Mouse (Mus musculus) MEL (cell line): Measurements from ENCODE around the gene Bfar. TPM values are rescaled to one million over a fixed set of nuclear protein-coding genes. Genes with fewer than 3 reads are reported as not detected.

Experiments used
- DNase-seq: peaks from one replicate; pipeline ENCODE4 v3.0.0; 2011; ENCODE audit warnings: low read depth, low spot score
- H3K27ac ChIP-seq: 2 replicates; pipeline ENCODE4 v1.5.1; 2012; ENCODE audit warnings: low read depth, mild to moderate bottlenecking, control low read depth, low read length, moderate library complexity; ENCODE audit not compliant: control insufficient read depth
- H3K27me3 ChIP-seq, 2 experiments: fragments of 150-350 bp in 1 of 2; sonication (generic) in 1 of 2; 2 replicates each; pipeline ENCODE4 v1.6.1; 2012; ENCODE audit warnings: low read length in 2 of 2, mild to moderate bottlenecking in 2 of 2, improper control_type of control experiment in 1 of 2, moderate library complexity in 1 of 2; ENCODE audit not compliant: insufficient read depth in 2 of 2, control insufficient read depth in 1 of 2
- H3K36me3 ChIP-seq, 2 experiments: 2 replicates each; pipeline ENCODE4 v1.6.1; 2012 to 2014; ENCODE audit warnings: low read length in 2 of 2, improper control_type of control experiment in 1 of 2, inconsistent platforms in 1 of 2, mild to moderate bottlenecking in 1 of 2; ENCODE audit not compliant: insufficient read depth in 2 of 2, control insufficient read depth in 1 of 2
- H3K4me1 ChIP-seq, 2 experiments: fragments of 150-350 bp in 1 of 2; sonication (generic) in 1 of 2; 2 replicates each; pipeline ENCODE4 v1.6.1; 2012; ENCODE audit warnings: low read length in 2 of 2, improper control_type of control experiment in 1 of 2, mild to moderate bottlenecking in 1 of 2; ENCODE audit not compliant: insufficient read depth in 2 of 2, control insufficient read depth in 1 of 2
- H3K4me3 ChIP-seq, 2 experiments: fragments of 150-350 bp in 1 of 2; sonication (generic) in 1 of 2; 2 replicates each; pipeline ENCODE4 v1.5.1; 2012; ENCODE audit warnings: low read depth in 2 of 2, low read length in 2 of 2, mild to moderate bottlenecking in 2 of 2, moderate library complexity in 2 of 2, control low read depth in 1 of 2, improper control_type of control experiment in 1 of 2; ENCODE audit not compliant: control insufficient read depth in 1 of 2, insufficient read depth in 1 of 2
- H3K79me2 ChIP-seq: 2 replicates; pipeline ENCODE4 v1.6.1; 2012; ENCODE audit warnings: mild to moderate bottlenecking, low read length, moderate library complexity; ENCODE audit not compliant: control insufficient read depth, poor library complexity, insufficient read depth
- H3K9ac ChIP-seq: 2 replicates; pipeline ENCODE4 v1.6.1; 2012; ENCODE audit warnings: low read depth, mild to moderate bottlenecking, control low read depth, low read length, moderate library complexity; ENCODE audit not compliant: control insufficient read depth, poor library complexity, severe bottlenecking
- H3K9me3 ChIP-seq: fragments of 150-350 bp; sonication (generic); replicated peaks from 2 replicates; pipeline ENCODE4 v1.6.1; 2012; ENCODE audit warnings: mild to moderate bottlenecking, low read length, improper control_type of control experiment, moderate library complexity; ENCODE audit not compliant: insufficient read depth
- BHLHE40 ChIP-seq: IDR thresholded peaks from 2 replicates; pipeline ENCODE4 v1.6.1; 2012; ENCODE audit warnings: low read depth, mild to moderate bottlenecking, inconsistent platforms, low read length, improper control_type of control experiment, borderline replicate concordance
- CHD1 ChIP-seq: IDR thresholded peaks from 2 replicates; pipeline ENCODE4 v1.6.1; 2012; ENCODE audit warnings: low read depth, mild to moderate bottlenecking, inconsistent platforms, low read length, improper control_type of control experiment
- CTCF ChIP-seq, 3 experiments: IDR thresholded peaks in 2 of 3; conservative IDR thresholded peaks in 1 of 3; 2 replicates each; pipeline ENCODE4 v1.5.1; 2011 to 2012; ENCODE audit warnings: low read length in 3 of 3, low read depth in 2 of 3, mild to moderate bottlenecking in 2 of 3, improper control_type of control experiment in 1 of 3, inconsistent platforms in 1 of 3, mixed read lengths in 1 of 3, moderate library complexity in 1 of 3; ENCODE audit not compliant: control insufficient read depth in 1 of 3, insufficient read depth in 1 of 3, poor library complexity in 1 of 3, severe bottlenecking in 1 of 3
- E2F4 ChIP-seq: IDR thresholded peaks from 2 replicates; pipeline ENCODE4 v1.6.1; 2011; ENCODE audit warnings: low read depth, low read length, improper control_type of control experiment, borderline replicate concordance
- EP300 ChIP-seq, 2 experiments: IDR thresholded peaks; 2 replicates each; pipeline ENCODE4 v1.6.1; 2011; ENCODE audit warnings: improper control_type of control experiment in 2 of 2, low read length in 2 of 2, low read depth in 1 of 2, mild to moderate bottlenecking in 1 of 2
- GABPA ChIP-seq: IDR thresholded peaks from 2 replicates; pipeline ENCODE4 v1.6.1; 2012; ENCODE audit warnings: low read depth, mild to moderate bottlenecking, inconsistent platforms, low read length, improper control_type of control experiment, moderate library complexity
- HCFC1 ChIP-seq: IDR thresholded peaks from 2 replicates; pipeline ENCODE4 v1.6.1; 2012; ENCODE audit warnings: low read depth, mild to moderate bottlenecking, inconsistent platforms, low read length, improper control_type of control experiment, moderate library complexity
- JUND ChIP-seq: IDR thresholded peaks from 2 replicates; pipeline ENCODE4 v1.6.1; 2011; ENCODE audit warnings: low read depth, mild to moderate bottlenecking, improper control_type of control experiment, low read length
- MAZ ChIP-seq: IDR thresholded peaks from 2 replicates; pipeline ENCODE4 v1.6.1; 2012; ENCODE audit warnings: low read depth, mild to moderate bottlenecking, inconsistent platforms, low read length, improper control_type of control experiment
- MEF2A ChIP-seq: IDR thresholded peaks from 2 replicates; pipeline ENCODE4 v1.6.1; 2014; ENCODE audit warnings: low read depth, mild to moderate bottlenecking, inconsistent platforms, low read length, improper control_type of control experiment; ENCODE audit not compliant: poor library complexity, insufficient replicate concordance, severe bottlenecking; ENCODE audit errors: extremely low read depth
- MXI1 ChIP-seq: IDR thresholded peaks from 2 replicates; pipeline ENCODE4 v1.6.1; 2011; ENCODE audit warnings: mild to moderate bottlenecking, low read depth, low read length, improper control_type of control experiment
- MYB ChIP-seq: IDR thresholded peaks from 2 replicates; pipeline ENCODE4 v1.6.1; 2011; ENCODE audit warnings: mild to moderate bottlenecking, low read depth, low read length, improper control_type of control experiment
- NELFE ChIP-seq: IDR thresholded peaks from 2 replicates; pipeline ENCODE4 v1.6.1; 2011; ENCODE audit warnings: low read depth, low read length, improper control_type of control experiment
- NRF1 ChIP-seq: IDR thresholded peaks from 2 replicates; pipeline ENCODE4 v1.6.1; 2014; ENCODE audit warnings: low read depth, mild to moderate bottlenecking, inconsistent platforms, low read length, improper control_type of control experiment, moderate library complexity; ENCODE audit not compliant: poor library complexity, insufficient read depth, severe bottlenecking
- POLR2AphosphoS2 ChIP-seq: IDR thresholded peaks from 2 replicates; pipeline ENCODE4 v1.6.1; 2011; ENCODE audit warnings: low read length, improper control_type of control experiment
- RAD21 ChIP-seq: IDR thresholded peaks from 2 replicates; pipeline ENCODE4 v1.6.1; 2011; ENCODE audit warnings: mild to moderate bottlenecking, low read depth, low read length, improper control_type of control experiment
- SIN3A ChIP-seq: IDR thresholded peaks from 2 replicates; pipeline ENCODE4 v1.6.1; 2012; ENCODE audit warnings: low read length, improper control_type of control experiment, inconsistent platforms
- SMC3 ChIP-seq: IDR thresholded peaks from 2 replicates; pipeline ENCODE4 v1.6.1; 2011; ENCODE audit warnings: low read depth, low read length, improper control_type of control experiment
- TAL1 ChIP-seq: IDR thresholded peaks from 2 replicates; pipeline ENCODE4 v1.6.1; 2012; ENCODE audit warnings: mild to moderate bottlenecking, inconsistent platforms, low read length, moderate library complexity, mixed read lengths
- TBP ChIP-seq: IDR thresholded peaks from 2 replicates; pipeline ENCODE4 v1.8.0; 2011; ENCODE audit warnings: low read depth, low read length, improper control_type of control experiment
- TCF12 ChIP-seq: IDR thresholded peaks from 2 replicates; pipeline ENCODE4 v1.6.1; 2014; ENCODE audit warnings: low read depth, mild to moderate bottlenecking, inconsistent platforms, low read length, improper control_type of control experiment, moderate library complexity
- UBTF ChIP-seq: IDR thresholded peaks from 2 replicates; pipeline ENCODE4 v1.6.1; 2012; ENCODE audit warnings: low read depth, mild to moderate bottlenecking, inconsistent platforms, low read length, improper control_type of control experiment, moderate library complexity, borderline replicate concordance; ENCODE audit not compliant: insufficient read depth
- USF2 ChIP-seq, 2 experiments: IDR thresholded peaks; 2 replicates each; pipeline ENCODE4 v1.6.1; 2011 to 2012; ENCODE audit warnings: improper control_type of control experiment in 2 of 2, low read length in 2 of 2, borderline replicate concordance in 1 of 2, inconsistent platforms in 1 of 2, low read depth in 1 of 2, mild to moderate bottlenecking in 1 of 2; ENCODE audit not compliant: insufficient read depth in 1 of 2
- ZMIZ1 ChIP-seq: IDR thresholded peaks from 2 replicates; pipeline ENCODE4 v1.6.1; 2012; ENCODE audit warnings: low read depth, mild to moderate bottlenecking, inconsistent platforms, low read length, improper control_type of control experiment, moderate library complexity
- ZNF384 ChIP-seq: IDR thresholded peaks from 2 replicates; pipeline ENCODE4 v1.6.1; 2012; ENCODE audit warnings: low read depth, mild to moderate bottlenecking, inconsistent platforms, low read length, improper control_type of control experiment
- polyA plus RNA-seq, 2 experiments: library from polyadenylated mRNA; stranded (reverse) in 1 of 2; unstranded in 1 of 2; fragments of >175 nt in 1 of 2; fragments of >200 nt in 1 of 2; gene quantifications; 2 replicates each; pipeline versions ENCODE4 v1.2.1 to v1.2.4; 2012; ENCODE audit warnings: low replicate concordance in 2 of 2, low read depth in 1 of 2; ENCODE audit not compliant: insufficient read length in 2 of 2, insufficient read depth in 1 of 2, missing spikeins in 1 of 2
- total RNA-seq: library from RNA; depleted of rRNA; stranded (reverse); fragments of 300-350 nt; gene quantifications from 2 replicates; pipeline ENCODE4 v1.2.3, GENCODE M21; 2012

Gene Bfar
- total and polyA plus RNA-seq, 3 experiments = 20.6 to 21.8 TPM; not detected in 1

- DNase-seq = no peak
- no peaks in the 10 kb centered on the region; the same call in 1 of the 2 replicates for H3K79me2 ChIP-seq
- no peak overlapping the region for H3K9ac ChIP-seq
- no peaks in the 10 kb centered on the region for H3K4me1 ChIP-seq
- H3K27ac ChIP-seq = no peak overlapping the region
- TF ChIP-seq GABPA = no peak
- TF ChIP-seq TAL1 = no peak
- no peak for TF ChIP-seq TBP
- TF ChIP-seq MAZ = no peak
- TF ChIP-seq SIN3A = no peak
- TF ChIP-seq USF2 (IDR thresholded peaks at IDR 0.05; ENCODE audit: borderline replicate concordance in 1 of 2, insufficient read depth in 1 of 2, low read depth in 1 of 2, low read length in 2 of 2) = no peak
- no peak for TF ChIP-seq POLR2AphosphoS2
- TF ChIP-seq MYB = no peak
- TF ChIP-seq NRF1 = no peak
- TF ChIP-seq CHD1 = no peak
- TF ChIP-seq SMC3 = no peak
- no peak for TF ChIP-seq MXI1
- TF ChIP-seq JUND = no peak
- no peak for TF ChIP-seq ZNF384
- no peak for TF ChIP-seq MEF2A
- no peak for TF ChIP-seq TCF12
- no peak for TF ChIP-seq BHLHE40
- no peak for TF ChIP-seq NELFE
- H3K27me3 ChIP-seq = no peaks in the 10 kb centered on the region
- no peak overlapping the region for H3K4me3 ChIP-seq
- H3K36me3 ChIP-seq = peaks cover 4 to 10% of the 10 kb centered on the region in 2 experiments
- H3K9me3 ChIP-seq = no peaks in the 10 kb centered on the region
Measured at GRCm38 (mm10) chr16:13658886-13659285, 12.8 kb upstream of the Bfar start.

GRCm38 (mm10) chr16:13660736-13661135, 10.9 kb upstream of the Bfar start:
- H3K27ac ChIP-seq = no peak overlapping the region
- H3K27me3 ChIP-seq = no peaks in the 10 kb centered on the region
- peaks cover 4 to 11% of the 10 kb centered on the region in 2 experiments for H3K36me3 ChIP-seq
- DNase-seq = no peak
- TF ChIP-seq E2F4 (no peak), ZNF384 (no peak), MXI1 (no peak), MEF2A (no peak), USF2 (IDR thresholded peaks at IDR 0.05; ENCODE audit: borderline replicate concordance in 1 of 2, insufficient read depth in 1 of 2, low read depth in 1 of 2, low read length in 2 of 2) (no peak), EP300 (IDR thresholded peaks at IDR 0.05; ENCODE audit: low read depth in 1 of 2, low read length in 2 of 2) (no peak), MYB (no peak), UBTF (no peak), JUND (no peak), CTCF (IDR thresholded peaks at IDR 0.05 in 2 of 3, conservative IDR thresholded peaks at IDR 0.05 in 1 of 3; ENCODE audit: control insufficient read depth in 1 of 3, insufficient read depth in 1 of 3, low read depth in 2 of 3, low read length in 3 of 3, poor library complexity in 1 of 3, severe bottlenecking in 1 of 3) (no peak), TAL1 (no peak), BHLHE40 (no peak), TCF12 (no peak), HCFC1 (no peak), ZMIZ1 (no peak), RAD21 (no peak)
- TF ChIP-seq, all 39 proteins: peak for 0
- H3K9me3 ChIP-seq = no peaks in the 10 kb centered on the region
- no peak overlapping the region for H3K4me3 ChIP-seq
- no peaks in the 10 kb centered on the region for H3K4me1 ChIP-seq
- no peaks in the 10 kb centered on the region; the same call in 1 of the 2 replicates for H3K79me2 ChIP-seq
- H3K9ac ChIP-seq = no peak overlapping the region
